Mouse (Mus musculus) T-helper 1 cell (primary cell): ENCODE measurements around the gene Nrtn.

Experiments
- in situ Hi-C: fragments of 300-600 bp; cut with MboI, MseI; formaldehyde crosslinking; loops from one replicate; pipeline ENCODE4 v1.15.1; 2025; ENCODE audit warnings: high pct_unique_total_duplicates

Gene Nrtn

GRCm38 (mm10) chr17:56762769-56763731, 5.7 kb upstream of the Nrtn start:
- in situ Hi-C loops: no loop called here

- in situ Hi-C loops: no loop called here
Observed at GRCm38 (mm10) chr17:56761991-56762410, 4.7 kb upstream of the Nrtn start.

GRCm38 (mm10) chr17:56761077-56761476, 3.7 kb upstream of the Nrtn start:
- in situ Hi-C loops: no loop called here

GRCm38 (mm10) chr17:56759261-56759660, 1.9 kb upstream of the Nrtn start:
- in situ Hi-C loops: no loop called here

GRCm38 (mm10) chr17:56758132-56758531, 802 bp upstream of the Nrtn start:
- in situ Hi-C loops: no loop called here

GRCm38 (mm10) chr17:56756703-56757399, 479 bp downstream of the Nrtn start:
- in situ Hi-C loops: no loop called here

GRCm38 (mm10) chr17:56754271-56755185, 2.8 kb downstream of the Nrtn start:
- in situ Hi-C loops: no loop called here

- in situ Hi-C loops: no loop called here
Observed at GRCm38 (mm10) chr17:56753452-56753851, 3.9 kb downstream of the Nrtn start.

GRCm38 (mm10) chr17:56751404-56752072, 5.8 kb downstream of the Nrtn start:
- in situ Hi-C loops: no loop called here

GRCm38 (mm10) chr17:56744173-56744572, 13.2 kb downstream of the Nrtn start:
- in situ Hi-C loops: no loop called here

- in situ Hi-C loops: no loop called here
Observed at GRCm38 (mm10) chr17:56740788-56741160, 16.6 kb downstream of the Nrtn start.

GRCm38 (mm10) chr17:56740118-56740787, 17.1 kb downstream of the Nrtn start:
- in situ Hi-C loops: no loop called here

GRCm38 (mm10) chr17:56738221-56738620, 19.1 kb downstream of the Nrtn start:
- in situ Hi-C loops: no loop called here

- in situ Hi-C loops: no loop called here
Observed at GRCm38 (mm10) chr17:56736534-56736933, 20.8 kb downstream of the Nrtn start.

- in situ Hi-C loops: no loop called here
Observed at GRCm38 (mm10) chr17:56729656-56730055, 27.7 kb downstream of the Nrtn start.

GRCm38 (mm10) chr17:56729151-56729550, 28.2 kb downstream of the Nrtn start:
- in situ Hi-C loops: no loop called here

- in situ Hi-C loops: no loop called here
Observed at GRCm38 (mm10) chr17:56728117-56728516, 29.2 kb downstream of the Nrtn start.

GRCm38 (mm10) chr17:56727659-56728058, 29.7 kb downstream of the Nrtn start:
- in situ Hi-C loops: no loop called here

- in situ Hi-C loops: no loop called here
Observed at GRCm38 (mm10) chr17:56727029-56727649, 30.2 kb downstream of the Nrtn start.
